Mouse (Mus musculus) liver, embryonic 13.5 days (tissue): ENCODE data around the gene Gm17617. TPM values are rescaled to one million over a fixed set of nuclear protein-coding genes. Genes with fewer than 3 reads are reported as not detected.
"Not testable (repeated sequence)": the region's sequence is repeated elsewhere in the genome, so short reads cannot be mapped to it uniquely, and the experiment has no call there.

ENCODE experiments used
- ATAC-seq: fragments of 200-750 bp; cut with Nextera tagmentation; 2 replicates; pipeline ENCODE4 v1.8.0; 2017; ENCODE audit warnings: low read depth, mild to moderate bottlenecking, moderate number of reproducible peaks, moderate library complexity
- DNase-seq: peaks from one replicate; pipeline ENCODE4 v3.0.0; 2022
- H3K27ac ChIP-seq: fragments of 300-500 bp; sonication (generic); 2 replicates; pipeline ENCODE4 v1.5.1; 2015; ENCODE audit warnings: moderate library complexity, mild to moderate bottlenecking, inconsistent platforms
- H3K27me3 ChIP-seq: fragments of 300-500 bp; sonication (generic); 2 replicates; pipeline ENCODE4 v1.6.1; 2015; ENCODE audit warnings: mild to moderate bottlenecking, inconsistent platforms
- H3K36me3 ChIP-seq: fragments of 300-500 bp; sonication (generic); 2 replicates; pipeline ENCODE4 v1.6.1; 2015; ENCODE audit warnings: mild to moderate bottlenecking, inconsistent platforms
- H3K4me1 ChIP-seq: fragments of 300-500 bp; sonication (generic); replicated peaks from 2 replicates; pipeline ENCODE4 v1.6.1; 2015; ENCODE audit warnings: inconsistent platforms
- H3K4me2 ChIP-seq: fragments of 300-500 bp; sonication (generic); 2 replicates; pipeline ENCODE4 v1.6.1; 2015; ENCODE audit warnings: inconsistent platforms, mild to moderate bottlenecking, moderate library complexity
- H3K4me3 ChIP-seq: fragments of 300-500 bp; sonication (generic); replicated peaks from 2 replicates; pipeline ENCODE4 v1.5.1; 2015; ENCODE audit warnings: mild to moderate bottlenecking, inconsistent platforms
- H3K9ac ChIP-seq: fragments of 300-500 bp; sonication (generic); 2 replicates; pipeline ENCODE4 v1.6.1; 2015; ENCODE audit warnings: mild to moderate bottlenecking, inconsistent platforms
- H3K9me3 ChIP-seq: fragments of 300-500 bp; sonication (generic); replicated peaks from 2 replicates; pipeline ENCODE4 v1.6.1; 2016; ENCODE audit warnings: inconsistent platforms
- WGBS: fragments of 180-500 bp; shearing (Covaris S2); methylation state at CpG from one replicate; pipeline ENCODE4 v1.1.7; 2015; ENCODE audit not compliant: insufficient replicate concordance; 5-methylcytosine and 5-hydroxymethylcytosine counted together
- polyA plus RNA-seq: library from polyadenylated mRNA; unstranded; fragments of >200 nt; fragmentation: Nextera tagmentation; extraction: Ambion mirVana; gene quantifications from 2 replicates; pipeline ENCODE4 v1.2.1, GENCODE M21; 2015

Gm17617 gene
- polyA plus RNA-seq, 1 experiment from 2014 or later = not detected

DNA sequence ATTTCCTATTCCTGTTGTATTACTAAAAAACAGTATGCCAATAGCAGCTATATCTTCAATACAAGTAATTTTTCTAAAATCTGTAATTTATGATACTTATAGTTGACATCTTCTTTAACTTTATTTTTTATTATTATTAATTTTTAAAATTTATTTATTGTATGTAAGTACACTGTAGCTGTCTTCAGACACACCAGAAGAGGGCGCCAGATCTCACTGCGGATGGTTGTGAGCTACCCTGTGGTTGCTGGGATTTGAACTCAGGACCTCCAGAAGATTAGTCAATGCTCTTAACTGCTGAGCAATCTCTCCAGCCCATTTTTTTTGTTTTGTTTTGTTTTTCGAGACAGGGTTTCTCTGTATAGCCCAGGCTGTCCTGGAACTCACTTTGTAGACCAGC is 35.5 kb downstream of the Gm17617 start:
- DNase-seq, H3K27ac ChIP-seq, H3K9ac ChIP-seq, H3K36me3 ChIP-seq, H3K4me3 ChIP-seq, H3K27me3 ChIP-seq, ATAC-seq, H3K4me2 ChIP-seq, H3K9me3 ChIP-seq: not testable (repeated sequence)
- H3K4me1 ChIP-seq = peaks cover 27% of the 10 kb centered on the region
- 74% methylated on average over 3 of the region's 3 CpGs for WGBS

DNA sequence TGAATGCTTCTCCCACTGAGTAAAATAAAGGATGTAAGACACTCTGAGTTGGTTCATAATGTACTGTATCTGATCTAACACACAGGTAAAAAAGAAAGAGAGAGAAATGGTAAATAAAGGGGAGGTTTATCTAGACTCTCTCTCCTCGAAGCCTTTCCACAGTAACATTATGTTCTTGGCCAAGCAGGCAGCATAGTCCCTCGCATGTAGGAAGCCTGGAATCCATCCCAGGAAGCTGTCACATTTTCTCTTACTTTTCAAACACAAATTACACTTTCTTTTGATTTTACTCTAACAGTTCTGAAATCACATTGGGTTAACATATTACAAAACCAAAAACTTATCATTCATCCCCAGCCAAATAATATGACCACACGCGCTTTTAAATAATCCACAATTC is 40.8 kb downstream of the Gm17617 start:
- DNase-seq (no peak), ATAC-seq (no peak)
- Histone ChIP-seq H3K4me1 (peaks cover 8% of the 10 kb centered on the region; the same call in 1 of the 2 replicates), H3K27me3 (no peaks in the 10 kb centered on the region), H3K9me3 (no peaks in the 10 kb centered on the region), H3K36me3 (peaks cover 24% of the 10 kb centered on the region), H3K4me3 (no peak overlapping the region), H3K27ac (no peak overlapping the region), H3K9ac (no peak overlapping the region), H3K4me2 (no peak overlapping the region)
- WGBS = 86% methylated on average over 4 of the region's 4 CpGs

Other genes starting within 250 kb of the Gm17617 start
- 0.52 and 0.55 TPM in 2 replicates for gene Unc5a, start 184.1 kb downstream of the Gm17617 start, polyA plus RNA-seq
- 3.4 and 3.7 TPM in 2 replicates for gene Hk3, start 112.2 kb downstream of the Gm17617 start, polyA plus RNA-seq
- 16.2 and 18.6 TPM in 2 replicates for gene Uimc1, start 33.2 kb downstream of the Gm17617 start, polyA plus RNA-seq
- gene Zfp346, start 28.2 kb downstream of the Gm17617 start, polyA plus RNA-seq = 7.5 and 9.2 TPM in 2 replicates
- gene Fgfr4, start 19.1 kb upstream of the Gm17617 start, polyA plus RNA-seq = 4.2 and 5.4 TPM in 2 replicates
- 15.5 and 19.8 TPM in 2 replicates for gene Nsd1, start 76.2 kb upstream of the Gm17617 start, polyA plus RNA-seq
- 234 and 240 TPM in 2 replicates for gene Prelid1, start 187.0 kb upstream of the Gm17617 start, polyA plus RNA-seq
- gene Rab24, start 188.4 kb upstream of the Gm17617 start, polyA plus RNA-seq = 38.0 and 45.0 TPM in 2 replicates
- 22.0 and 23.0 TPM in 2 replicates for gene Mxd3, start 196.3 kb upstream of the Gm17617 start, polyA plus RNA-seq
- gene Lman2, start 229.2 kb upstream of the Gm17617 start, polyA plus RNA-seq = 59.1 and 65.6 TPM in 2 replicates
- 1.4 and 1.8 TPM in 2 replicates for gene Rgs14, start 236.2 kb upstream of the Gm17617 start, polyA plus RNA-seq